Mouse (Mus musculus): ENCODE data around the gene Itga8. TPM values are rescaled to one million over a fixed set of nuclear protein-coding genes. Genes with fewer than 3 reads are reported as not detected.

Gene Itga8
- total RNA-seq, 1 experiment from 2014 or later = 0.18 TPM

- ATAC-seq (replicated peaks; ENCODE audit: low read depth, poor library complexity, severe bottlenecking) = no peak
These were observed 4.4 kb downstream of the Itga8 start for GRCm38 (mm10) chr2:12297287-12297686.

DNA sequence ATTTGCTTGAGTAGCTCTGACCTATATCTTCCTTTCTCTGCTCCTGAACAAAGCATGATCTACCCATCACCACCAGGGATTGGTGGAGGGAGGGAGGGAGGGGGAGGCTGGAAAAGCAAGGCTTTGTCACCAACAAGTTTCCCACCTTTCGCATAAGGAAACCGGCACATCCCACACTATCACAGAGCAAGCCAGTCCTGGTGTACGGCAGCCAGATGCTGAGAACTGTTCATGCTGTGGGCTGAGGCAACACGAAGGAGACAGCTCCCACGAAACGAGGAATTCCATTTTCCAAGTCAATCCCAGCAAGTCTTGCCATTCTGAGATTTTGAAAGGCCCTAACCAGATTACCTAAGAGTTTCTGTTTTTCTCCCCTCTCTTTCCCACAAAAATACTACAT is 6.6 kb downstream of the Itga8 start:
- no peak for ATAC-seq (replicated peaks; ENCODE audit: low read depth, poor library complexity, severe bottlenecking)

GRCm38 (mm10) chr2:12294060-12294459 is 7.7 kb downstream of the Itga8 start:
- ATAC-seq (replicated peaks; ENCODE audit: low read depth, poor library complexity, severe bottlenecking) = peak; percentile 83

- ATAC-seq (replicated peaks; ENCODE audit: low read depth, poor library complexity, severe bottlenecking) = no peak
These were observed 8.3 kb downstream of the Itga8 start for GRCm38 (mm10) chr2:12293458-12293857.

- ATAC-seq (replicated peaks; ENCODE audit: low read depth, poor library complexity, severe bottlenecking) = peak; percentile 67
These were observed 9.5 kb downstream of the Itga8 start for GRCm38 (mm10) chr2:12292023-12292820.

DNA sequence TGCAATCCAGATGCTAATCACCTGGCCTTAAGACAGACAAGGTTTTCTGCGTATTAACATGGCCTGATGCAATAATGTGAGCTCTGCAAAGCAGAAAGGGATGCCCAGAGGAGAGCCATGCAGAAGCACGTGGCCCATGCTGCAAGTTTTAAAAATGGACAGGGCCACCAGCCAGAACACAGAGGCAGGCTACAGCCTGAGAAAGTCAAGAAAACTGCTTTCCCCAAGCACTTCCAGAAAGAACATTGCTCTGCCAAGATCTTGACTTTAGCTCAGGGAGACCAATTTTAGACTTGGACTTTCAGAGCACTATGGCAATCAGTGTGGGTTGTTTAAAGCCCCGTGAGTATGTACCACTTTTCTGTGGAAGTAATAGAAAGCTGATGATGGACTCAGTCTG is 11.5 kb downstream of the Itga8 start:
- no peak for ATAC-seq (replicated peaks; ENCODE audit: low read depth, poor library complexity, severe bottlenecking)

DNA sequence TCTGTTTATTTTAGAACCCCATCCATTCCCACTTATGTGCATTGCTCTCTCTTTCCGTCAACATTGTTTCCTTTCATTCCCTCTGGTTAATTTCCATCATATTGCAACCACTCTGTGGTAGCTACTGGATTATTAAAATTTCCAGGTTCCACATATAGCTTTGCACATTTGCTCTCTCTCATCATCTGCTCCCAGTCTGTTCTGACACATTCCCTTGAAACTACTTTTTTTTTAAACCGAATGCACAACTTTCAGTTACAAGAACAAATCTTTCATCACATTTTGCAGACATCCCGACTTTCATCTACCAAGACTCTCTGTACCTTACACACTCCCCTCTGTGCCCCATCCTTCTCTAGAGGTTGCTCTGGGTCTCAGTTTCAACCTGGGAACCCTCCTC is 13.9 kb downstream of the Itga8 start:
- ATAC-seq (replicated peaks; ENCODE audit: low read depth, poor library complexity, severe bottlenecking) = no peak

GRCm38 (mm10) chr2:12280664-12281063 is 21.1 kb downstream of the Itga8 start:
- peak; percentile 39; the same call in 1 of the 2 replicates for ATAC-seq (replicated peaks; ENCODE audit: low read depth, poor library complexity, severe bottlenecking)

- no peak for ATAC-seq (replicated peaks; ENCODE audit: low read depth, poor library complexity, severe bottlenecking)
These were observed 22.6 kb downstream of the Itga8 start for GRCm38 (mm10) chr2:12279070-12279612.

DNA sequence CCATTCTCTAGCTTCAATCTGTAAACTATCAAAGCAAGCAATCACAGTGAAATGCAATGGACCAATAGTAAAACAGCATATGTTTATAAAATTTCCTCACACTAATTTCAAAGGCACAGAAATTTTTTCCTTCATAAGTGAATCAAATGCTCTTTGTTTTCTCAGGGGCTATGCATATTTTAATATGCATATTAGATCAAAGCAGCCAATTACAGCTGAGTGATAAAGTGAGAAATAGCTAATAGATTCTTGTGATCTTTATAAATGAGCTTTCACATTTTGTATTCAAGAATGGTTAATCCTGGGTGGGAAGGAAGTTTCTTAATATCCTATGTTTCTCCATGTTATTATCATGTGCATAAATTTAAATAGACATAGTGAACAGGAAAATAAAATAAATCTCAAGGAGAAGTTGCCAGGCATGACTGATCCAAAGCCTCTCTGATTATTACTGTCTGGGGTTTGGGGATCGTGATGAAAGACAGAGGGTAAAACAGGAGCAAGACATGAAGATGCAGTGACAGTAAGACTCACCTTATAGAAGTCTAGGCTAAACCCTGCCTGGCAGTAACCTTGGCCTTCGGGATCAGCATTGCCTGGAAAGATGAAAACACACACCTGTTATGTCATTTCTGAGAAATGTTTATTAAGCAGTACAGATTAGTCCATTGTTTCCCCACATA is 44.9 kb downstream of the Itga8 start:
- no peak for ATAC-seq (replicated peaks; ENCODE audit: low read depth, poor library complexity, severe bottlenecking)

DNA sequence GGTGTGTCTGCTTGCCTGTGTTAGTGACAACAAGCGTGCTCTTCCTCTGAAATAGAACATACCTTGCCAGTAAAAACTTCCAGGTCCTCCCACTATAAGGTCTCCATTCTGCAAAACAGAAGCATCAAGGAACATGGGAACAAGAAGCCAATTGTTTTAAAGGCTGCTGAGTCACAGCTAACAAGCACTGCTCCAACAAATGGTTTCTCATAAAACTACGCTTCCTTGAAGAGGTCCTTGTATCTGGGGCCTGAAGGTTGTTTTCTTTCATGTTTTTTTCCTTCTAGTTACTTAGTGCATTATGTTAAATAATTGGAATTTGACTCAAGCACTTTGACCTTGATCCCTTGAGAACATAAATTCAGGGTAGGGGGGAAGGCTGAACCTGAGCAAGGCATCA is 45.8 kb downstream of the Itga8 start:
- no peak for ATAC-seq (replicated peaks; ENCODE audit: low read depth, poor library complexity, severe bottlenecking)

GRCm38 (mm10) chr2:12235345-12235744 is 66.4 kb downstream of the Itga8 start:
- ATAC-seq (replicated peaks; ENCODE audit: low read depth, poor library complexity, severe bottlenecking) = no peak

- ATAC-seq (replicated peaks; ENCODE audit: low read depth, poor library complexity, severe bottlenecking) = no peak
These were observed 72.0 kb downstream of the Itga8 start for GRCm38 (mm10) chr2:12229721-12230120.

DNA sequence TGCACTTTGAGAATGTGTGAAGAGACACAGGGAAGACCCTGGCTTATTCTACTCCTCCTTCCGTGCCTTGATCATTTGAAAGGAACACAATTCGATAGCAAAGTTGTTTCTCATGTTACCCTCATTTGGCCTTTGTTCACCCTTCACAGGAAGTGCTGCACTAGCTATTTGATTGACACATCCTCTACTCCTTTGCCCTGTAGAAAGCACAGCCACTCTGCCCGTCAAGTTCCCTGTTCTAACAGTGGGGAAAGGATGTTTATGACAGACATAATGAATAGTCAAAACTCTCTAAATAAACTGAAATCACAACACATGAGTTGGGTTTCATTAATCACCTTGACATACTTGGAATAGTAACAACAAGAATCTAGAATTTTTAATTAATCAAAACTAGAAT is 73.4 kb downstream of the Itga8 start:
- ATAC-seq (replicated peaks; ENCODE audit: low read depth, poor library complexity, severe bottlenecking) = 0 out of 2 replicates have a peak, but pooled peaks have one; percentile 52

DNA sequence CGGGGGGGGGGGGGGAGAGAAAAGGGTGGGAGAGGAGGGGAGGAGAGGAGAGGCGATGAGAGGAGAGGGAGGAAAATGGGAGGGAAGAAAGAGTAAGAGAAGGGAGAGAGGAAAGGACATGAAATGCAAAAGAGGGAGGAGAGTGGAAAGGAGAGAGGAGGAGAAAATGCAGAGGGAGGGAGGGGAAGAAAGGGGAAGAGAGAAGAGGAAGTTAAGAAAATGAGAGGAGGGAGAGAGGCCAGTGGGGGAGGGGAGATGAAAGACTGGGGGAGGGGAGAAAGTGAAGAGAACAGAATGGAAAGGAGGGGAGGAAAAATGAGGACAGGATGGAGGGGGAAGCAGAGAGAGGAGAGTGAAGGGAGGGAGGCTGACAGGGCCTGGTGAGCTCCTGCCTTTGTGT is 74.5 kb downstream of the Itga8 start:
- no peak; the same call in 1 of the 2 replicates for ATAC-seq (replicated peaks; ENCODE audit: low read depth, poor library complexity, severe bottlenecking)

DNA sequence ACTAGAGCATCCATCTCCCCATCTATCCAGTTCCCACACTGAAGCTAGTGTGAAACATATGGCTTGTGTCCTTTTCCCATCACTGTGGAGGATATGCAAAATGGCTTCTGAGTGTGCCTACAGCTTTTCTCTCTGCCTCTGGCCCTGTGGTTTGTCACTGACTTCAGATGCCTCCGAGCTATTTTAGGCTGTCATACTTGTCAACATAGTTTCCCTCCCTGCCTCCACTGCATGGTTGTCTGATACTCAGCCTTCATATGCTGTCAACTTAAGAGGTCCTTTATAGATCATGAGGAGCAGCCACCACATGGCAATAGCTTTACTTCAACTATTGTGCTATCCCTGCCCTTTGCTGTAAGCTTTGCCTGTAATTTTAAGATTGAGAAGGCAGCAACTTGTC is 75.4 kb downstream of the Itga8 start:
- ATAC-seq (replicated peaks; ENCODE audit: low read depth, poor library complexity, severe bottlenecking) = 0 out of 2 replicates have a peak, but pooled peaks have one; percentile 36

- ATAC-seq (replicated peaks; ENCODE audit: low read depth, poor library complexity, severe bottlenecking) = no peak
These were observed 80.1 kb downstream of the Itga8 start for GRCm38 (mm10) chr2:12221671-12222070.

DNA sequence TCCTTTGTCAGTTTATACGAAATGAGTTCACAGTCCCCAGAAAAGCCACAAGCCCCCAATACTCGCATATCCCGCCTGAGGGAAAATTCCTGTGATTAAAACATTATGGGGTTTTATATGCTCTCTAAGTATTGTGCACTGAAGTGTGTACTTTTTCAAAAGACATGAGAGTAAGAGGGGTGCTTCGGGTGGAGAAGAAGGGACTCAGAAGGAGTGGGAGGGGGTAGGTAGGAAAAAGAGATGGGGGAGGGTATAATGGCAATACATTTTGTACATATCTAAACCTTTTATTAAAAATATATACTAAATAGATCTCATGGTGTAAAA is 88.3 kb downstream of the Itga8 start:
- ATAC-seq (replicated peaks; ENCODE audit: low read depth, poor library complexity, severe bottlenecking) = no peak

DNA sequence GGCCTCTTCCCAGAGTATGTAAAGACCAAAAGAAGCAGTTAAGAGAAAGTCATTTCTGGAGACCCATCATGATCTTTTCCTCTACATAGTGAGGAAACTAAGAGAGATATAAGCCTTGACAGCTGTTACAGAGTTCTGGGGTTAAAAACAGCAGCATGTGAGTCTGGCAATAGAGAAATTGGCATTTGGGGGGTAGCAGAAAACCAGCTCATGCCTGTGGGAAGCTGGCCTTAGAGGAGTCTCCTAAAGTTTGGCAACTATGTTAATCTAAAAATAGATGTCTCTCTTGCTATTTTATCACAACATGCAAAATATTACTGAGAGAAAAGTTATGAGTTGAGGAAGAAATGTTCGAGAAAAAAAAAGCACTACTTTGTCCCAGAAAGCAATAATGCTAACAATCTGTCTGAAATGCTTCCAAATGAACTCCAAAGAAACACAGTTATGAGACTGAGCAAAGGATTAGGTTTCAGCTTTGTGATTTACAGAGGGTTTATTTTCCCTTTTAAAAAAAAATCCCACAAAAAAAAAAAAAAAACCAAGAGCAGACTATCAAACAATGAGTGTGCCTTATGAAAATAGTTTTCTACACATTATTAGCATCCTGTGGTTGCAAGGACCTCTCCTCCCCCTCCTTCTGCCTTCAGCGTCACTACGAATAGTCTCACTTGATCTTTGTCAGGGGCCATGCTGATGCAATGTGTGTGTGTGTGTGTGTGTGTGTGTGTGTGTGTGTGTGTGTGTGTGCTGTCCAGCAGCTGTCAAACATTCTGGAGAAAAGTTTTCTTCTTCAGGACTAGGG is 88.9 kb downstream of the Itga8 start:
- 0 out of 2 replicates have a peak, but pooled peaks have one; percentile 24 for ATAC-seq (replicated peaks; ENCODE audit: low read depth, poor library complexity, severe bottlenecking)

GRCm38 (mm10) chr2:12208142-12208541 is 93.6 kb downstream of the Itga8 start:
- peak; percentile 78 for ATAC-seq (replicated peaks; ENCODE audit: low read depth, poor library complexity, severe bottlenecking)
